Mouse (Mus musculus): Measurements from ENCODE around the gene Tshr. TPM values are rescaled to one million over a fixed set of nuclear protein-coding genes. Genes with fewer than 3 reads are reported as not detected.

Gene Tshr
- polyA plus RNA-seq (2015; fragmentation: Nextera tagmentation; extraction: Ambion mirVana) = 0.59 and 0.65 TPM in 2 replicates

GRCm38 (mm10) chr12:91384281-91385017 lies at the start of gene Tshr, which contains the start of gene Cep128:
TSS of gene Tshr (plus strand) at chr12:91384563.
TSS of gene Cep128 (minus strand) at chr12:91384409.

GRCm38 (mm10) chr12:91589847-91590690 lies 205.7 kb downstream of the Tshr start, which contains the start of gene Gtf2a1:
TSS of gene Gtf2a1 (minus strand) at chr12:91590487.

Other genes with a start within 250 kb of the Tshr start
- 3.5 and 4.3 TPM in 2 replicates for gene Cep128, start 154 bp upstream of the Tshr start, polyA plus RNA-seq (2015; fragmentation: Nextera tagmentation; extraction: Ambion mirVana)
- 32.7 and 33.8 TPM in 2 replicates for gene Gtf2a1, start 205.9 kb downstream of the Tshr start, polyA plus RNA-seq (2015; fragmentation: Nextera tagmentation; extraction: Ambion mirVana)